24 mouse cellular contexts compared by ENCODE assay signal in the genomic region with DNA sequence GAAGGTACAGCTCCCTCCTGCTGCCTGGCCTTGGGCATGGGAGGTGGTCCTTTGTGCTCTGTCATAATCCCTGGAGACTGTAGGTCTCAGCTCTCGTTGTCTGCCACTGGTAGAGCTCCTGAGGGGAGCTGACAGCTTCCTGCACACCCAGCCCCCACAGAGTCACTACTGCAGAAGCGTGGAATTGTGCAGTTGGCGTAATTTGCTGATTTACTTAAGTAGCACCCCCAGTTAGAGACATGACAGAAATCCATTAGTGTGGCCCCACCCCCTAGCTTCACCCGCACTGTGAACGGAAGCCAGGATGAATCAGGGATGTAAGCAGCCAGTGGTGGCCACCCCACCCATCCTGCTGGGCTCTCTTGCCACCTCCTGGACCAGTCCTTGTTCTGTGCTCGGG. TPM values are rescaled to one million over a fixed set of nuclear protein-coding genes. Genes with fewer than 3 reads are reported as not detected.
DNase-seq lines count a peak whose midpoint lies in the region; ATAC-seq lines count a peak whose summit lies in the region.
"Had no signal": no experiment of that assay in that cellular context is flagged by ENCODE, and none has a peak within 500 bp of the region (broad histone marks: within the 10 kb centered on the region; RNA-seq: fewer than 3 reads in every experiment).

No protein-coding gene starts in this region.

- H3K27me3 ChIP-seq in forebrain, embryonic 12.5 days: no peaks in the 10 kb centered on the region
- no peaks in the 10 kb centered on the region for H3K27me3 ChIP-seq in forebrain, embryonic 11.5 days (ENCODE audit: control insufficient read depth, insufficient read depth, low read length)
- no peaks in the 10 kb centered on the region for H3K27me3 ChIP-seq in forebrain, embryonic 16.5 days (replicated peaks; ENCODE audit: control insufficient read depth, insufficient read depth, low read length)
- no peaks in the 10 kb centered on the region for H3K27me3 ChIP-seq in midbrain, embryonic 11.5 days (ENCODE audit: control insufficient read depth, insufficient read depth, low read length)
- H3K27me3 ChIP-seq: embryonic facial prominence, embryonic 12.5 days; embryonic facial prominence, embryonic 15.5 days; hindbrain, embryonic 12.5 days; hindbrain, embryonic 15.5 days had no signal

- no peak overlapping the region for H3K4me2 ChIP-seq in forebrain, embryonic 12.5 days
- H3K4me2 ChIP-seq in forebrain, embryonic 11.5 days (ENCODE audit: low read depth, low read length, severe bottlenecking): no peak overlapping the region
- H3K4me2 ChIP-seq in forebrain, embryonic 16.5 days (ENCODE audit: low read length): no peak overlapping the region
- H3K4me2 ChIP-seq in midbrain, embryonic 11.5 days: no peak overlapping the region
- H3K4me2 ChIP-seq: embryonic facial prominence, embryonic 12.5 days; embryonic facial prominence, embryonic 15.5 days; heart, embryonic 11.5 days; hindbrain, embryonic 12.5 days; hindbrain, embryonic 15.5 days had no signal

- no peaks in the 10 kb centered on the region for H3K9me3 ChIP-seq in forebrain, embryonic 12.5 days
- H3K9me3 ChIP-seq in forebrain, embryonic 11.5 days (ENCODE audit: control insufficient read depth, low read length): no peaks in the 10 kb centered on the region
- no peaks in the 10 kb centered on the region for H3K9me3 ChIP-seq in forebrain, embryonic 16.5 days (ENCODE audit: control insufficient read depth, low read length)
- no peaks in the 10 kb centered on the region for H3K9me3 ChIP-seq in midbrain, embryonic 11.5 days (ENCODE audit: control insufficient read depth, low read length)
- H3K9me3 ChIP-seq: embryonic facial prominence, embryonic 12.5 days; embryonic facial prominence, embryonic 15.5 days; hindbrain, embryonic 12.5 days; hindbrain, embryonic 15.5 days had no signal

- no peak overlapping the region for H3K4me3 ChIP-seq in forebrain, embryonic 12.5 days (replicated peaks)
- H3K4me3 ChIP-seq in forebrain, embryonic 11.5 days (ENCODE audit: low read depth, low read length): no peak overlapping the region
- H3K4me3 ChIP-seq in forebrain, embryonic 16.5 days (replicated peaks; ENCODE audit: low read length): no peak overlapping the region
- no peak overlapping the region for H3K4me3 ChIP-seq in midbrain, embryonic 11.5 days (ENCODE audit: low read depth, low read length)
- H3K4me3 ChIP-seq: embryonic facial prominence, embryonic 12.5 days; embryonic facial prominence, embryonic 15.5 days; gastrocnemius, adult 2 months; hindbrain, embryonic 12.5 days; hindbrain, embryonic 15.5 days had no signal

- ATAC-seq in forebrain, embryonic 12.5 days (ENCODE audit: low FRiP score): 0 out of 2 replicates have a peak, but pooled peaks have one; percentile 11
- no peak for ATAC-seq in forebrain, embryonic 11.5 days (replicated peaks; ENCODE audit: low FRiP score)
- ATAC-seq in forebrain, embryonic 16.5 days: peak; percentile 32; the same call in 1 of the 2 replicates
- ATAC-seq in midbrain, embryonic 11.5 days (ENCODE audit: low FRiP score): no peak
- ATAC-seq in frontal cortex, adult (ENCODE audit: low TSS enrichment): no peak
- ATAC-seq: activated CD4-positive, CD25-positive, alpha-beta regulatory T cell, adult 4 months had no signal

- WGBS in forebrain, embryonic 12.5 days: 74% methylated on average over 6 of the region's 6 CpGs
- WGBS in forebrain, embryonic 11.5 days: 75% methylated on average over 6 of the region's 6 CpGs
- WGBS in forebrain, embryonic 16.5 days: 53% methylated on average over 6 of the region's 6 CpGs
- 73% methylated on average over 6 of the region's 6 CpGs for WGBS in midbrain, embryonic 11.5 days

- no peak overlapping the region for H3K9ac ChIP-seq in forebrain, embryonic 12.5 days
- H3K9ac ChIP-seq in forebrain, embryonic 11.5 days (ENCODE audit: low read length): no peak overlapping the region
- H3K9ac ChIP-seq in forebrain, embryonic 16.5 days (replicated peaks; ENCODE audit: low read depth, low read length): no peak overlapping the region
- H3K9ac ChIP-seq in midbrain, embryonic 11.5 days (ENCODE audit: low read length): no peak overlapping the region
- H3K9ac ChIP-seq: embryonic facial prominence, embryonic 12.5 days; embryonic facial prominence, embryonic 15.5 days; hindbrain, embryonic 12.5 days; hindbrain, embryonic 15.5 days had no signal

- no peak for DNase-seq in forebrain, embryonic 11.5 days (ENCODE audit: low spot score)
- peak; percentile 17 for DNase-seq in right cerebral cortex, postnatal 14 days
- DNase-seq in right cerebral cortex, postnatal 4 days: no peak
- DNase-seq in midbrain, embryonic 11.5 days (ENCODE audit: low spot score, missing footprints): no peak
- DNase-seq: adrenal gland, adult 8-10 months; adrenal gland, postnatal 25 days; cerebellum, adult 11 months; cerebellum, adult 2 months; cerebellum, adult 9-11 months; cerebellum, postnatal 25 days; gastrocnemius, adult 2 months; gastrocnemius, postnatal 14 days; heart, adult 11 months had no signal

- H3K36me3 ChIP-seq in forebrain, embryonic 12.5 days (replicated peaks): peaks cover 8% of the 10 kb centered on the region
- no peaks in the 10 kb centered on the region; the same call in 1 of the 2 replicates for H3K36me3 ChIP-seq in forebrain, embryonic 11.5 days (ENCODE audit: control insufficient read depth, insufficient read depth, low read length)
- H3K36me3 ChIP-seq in forebrain, embryonic 16.5 days (ENCODE audit: control insufficient read depth, insufficient read depth): 0 out of 2 replicates have a peak, but pooled peaks cover 4% of the 10 kb centered on the region
- no peaks in the 10 kb centered on the region for H3K36me3 ChIP-seq in midbrain, embryonic 11.5 days (ENCODE audit: control insufficient read depth, insufficient read depth, low read length)
- H3K36me3 ChIP-seq: embryonic facial prominence, embryonic 12.5 days; embryonic facial prominence, embryonic 15.5 days; hindbrain, embryonic 12.5 days; hindbrain, embryonic 15.5 days had no signal

- no peaks in the 10 kb centered on the region for H3K4me1 ChIP-seq in forebrain, embryonic 12.5 days
- H3K4me1 ChIP-seq in forebrain, embryonic 11.5 days (replicated peaks; ENCODE audit: control insufficient read depth, insufficient read depth, low read length): no peaks in the 10 kb centered on the region
- peaks cover 32% of the 10 kb centered on the region for H3K4me1 ChIP-seq in forebrain, embryonic 16.5 days (replicated peaks; ENCODE audit: control insufficient read depth, insufficient read depth, low read length)
- H3K4me1 ChIP-seq in midbrain, embryonic 11.5 days (ENCODE audit: control insufficient read depth, insufficient read depth, low read length): no peaks in the 10 kb centered on the region
- H3K4me1 ChIP-seq: embryonic facial prominence, embryonic 12.5 days; embryonic facial prominence, embryonic 15.5 days; hindbrain, embryonic 12.5 days had no signal

- H3K27ac ChIP-seq in forebrain, embryonic 12.5 days: no peak overlapping the region
- no peak overlapping the region for H3K27ac ChIP-seq in forebrain, embryonic 11.5 days (ENCODE audit: low read depth, low read length)
- H3K27ac ChIP-seq in forebrain, embryonic 16.5 days (ENCODE audit: low read length): peak overlapping the region; percentile 51
- H3K27ac ChIP-seq in midbrain, embryonic 11.5 days (ENCODE audit: low read depth, low read length): no peak overlapping the region
- H3K27ac ChIP-seq: embryonic facial prominence, embryonic 12.5 days; embryonic facial prominence, embryonic 15.5 days; gastrocnemius, adult 2 months; hindbrain, embryonic 12.5 days; hindbrain, embryonic 15.5 days had no signal

RNA-seq across cellular contexts. Expression of a gene that starts 53.0 kb away (rescaled TPM):
- 30.6 and 41.1 TPM in 2 replicates for polyA plus RNA-seq in forebrain, embryonic 12.5 days (2016; fragmentation: Nextera tagmentation; extraction: Ambion mirVana)
- 39.2 and 40.6 TPM in 2 replicates for polyA plus RNA-seq in forebrain, embryonic 11.5 days (2014; fragmentation: Nextera tagmentation; extraction: Ambion mirVana)
- polyA plus RNA-seq in forebrain, embryonic 16.5 days (2015; fragmentation: Nextera tagmentation; extraction: Ambion mirVana): 400 and 477 TPM in 2 replicates
- 6.3 and 8.0 TPM in 2 replicates for polyA plus RNA-seq in midbrain, embryonic 11.5 days (2014; fragmentation: Nextera tagmentation; extraction: Ambion mirVana)
- polyA plus RNA-seq: activated CD4-positive, CD25-positive, alpha-beta regulatory T cell, adult 4 months; heart, embryonic 14.5 days; heart, postnatal 0 days had no signal

Comparison
In these comparisons a context has a peak if more than half of its experiments do, and no peak if none do; other contexts are left out.
1. ATAC-seq: peak in forebrain, embryonic 12.5 days (single experiment) and forebrain, embryonic 16.5 days (single experiment); none in forebrain, embryonic 11.5 days (single experiment), midbrain, embryonic 11.5 days (single experiment) and frontal cortex, adult (single experiment).